Mouse (Mus musculus) G1E (cell line): Measurements from ENCODE around the gene Mfng.

Source experiments
- GATA1 ChIP-seq: IDR thresholded peaks from 2 replicates; pipeline ENCODE4 v1.6.1; 2012; ENCODE audit warnings: borderline replicate concordance, low read length, inconsistent platforms, mixed read lengths
- TAL1 ChIP-seq: conservative IDR thresholded peaks from 2 replicates; pipeline ENCODE4 v1.6.1; 2012; ENCODE audit warnings: low read depth, low read length, inconsistent platforms, mixed read lengths

DNA sequence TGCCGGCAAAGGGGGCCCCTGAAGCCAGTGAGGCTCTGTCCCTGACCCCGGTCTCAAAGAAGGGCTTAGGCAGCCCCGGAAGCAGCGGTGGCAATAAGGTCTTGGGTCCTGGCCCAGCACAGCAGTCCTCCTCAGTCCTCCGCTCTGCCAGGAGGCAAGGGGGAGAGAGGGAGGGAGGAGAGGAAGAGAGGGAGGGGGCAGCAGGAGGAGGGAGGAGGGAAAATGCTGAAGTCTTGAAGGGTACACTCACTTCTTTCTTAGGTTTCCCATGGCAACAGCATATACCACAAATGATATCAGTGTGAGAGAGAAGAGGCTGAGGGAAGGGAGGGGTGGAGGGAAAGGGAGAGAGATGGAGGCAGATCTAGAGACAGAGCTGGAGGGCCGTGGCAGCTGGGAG, 62.6 kb downstream of the Mfng start:
- TF ChIP-seq TAL1 (no peak), GATA1 (no peak)
